Mouse (Mus musculus): ENCODE data around the gene Mat2a.

DNA sequence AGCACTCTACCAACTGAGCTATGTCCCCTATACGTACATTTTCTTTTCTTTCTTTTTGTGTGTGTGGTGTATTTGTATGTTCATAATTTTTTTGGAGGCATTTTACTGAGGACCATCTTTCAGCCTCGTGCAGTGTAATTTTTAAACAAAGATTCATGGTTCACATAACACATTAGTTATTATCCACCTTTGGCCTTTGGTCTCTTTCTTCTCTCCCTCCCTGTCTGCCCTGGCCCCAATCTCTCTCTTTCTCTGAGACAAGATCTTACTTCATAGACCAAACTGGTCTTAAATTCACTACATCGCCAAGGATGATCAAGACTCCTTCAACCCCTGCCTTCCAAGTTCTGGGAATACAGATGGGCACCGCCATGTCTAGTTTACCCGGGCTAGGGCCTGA, 37.5 kb upstream of the Mat2a start:
- no peak for TF ChIP-seq CTCF (IDR thresholded peaks at IDR 0.05)
- no peak for TF ChIP-seq EP300 (IDR thresholded peaks at IDR 0.05)

Measured in lung, postnatal 0 days (tissue).